Mouse (Mus musculus) CH12.LX (cell line): Measurements from ENCODE around the gene Mprip.
A peak's percentile ranks its signal among the peaks of the same experiment; 100 is the strongest.

Experiments
- CTCF ChIP-seq, 2 experiments: IDR thresholded peaks in 1 of 2; conservative IDR thresholded peaks in 1 of 2; 2 replicates each; pipeline ENCODE4 v1.5.1; 2011 to 2012; ENCODE audit warnings: low read depth in 2 of 2, low read length in 2 of 2, improper control_type of control experiment in 1 of 2, inconsistent platforms in 1 of 2, mild to moderate bottlenecking in 1 of 2, moderate library complexity in 1 of 2
- MEF2A ChIP-seq: IDR thresholded peaks from 2 replicates; pipeline ENCODE4 v1.6.1; 2014; ENCODE audit warnings: low read depth, mild to moderate bottlenecking, inconsistent platforms, low read length, improper control_type of control experiment, borderline replicate concordance
- TCF12 ChIP-seq: IDR thresholded peaks from 2 replicates; pipeline ENCODE4 v1.6.1; 2014; ENCODE audit warnings: low read depth, mild to moderate bottlenecking, inconsistent platforms, low read length, improper control_type of control experiment

DNA sequence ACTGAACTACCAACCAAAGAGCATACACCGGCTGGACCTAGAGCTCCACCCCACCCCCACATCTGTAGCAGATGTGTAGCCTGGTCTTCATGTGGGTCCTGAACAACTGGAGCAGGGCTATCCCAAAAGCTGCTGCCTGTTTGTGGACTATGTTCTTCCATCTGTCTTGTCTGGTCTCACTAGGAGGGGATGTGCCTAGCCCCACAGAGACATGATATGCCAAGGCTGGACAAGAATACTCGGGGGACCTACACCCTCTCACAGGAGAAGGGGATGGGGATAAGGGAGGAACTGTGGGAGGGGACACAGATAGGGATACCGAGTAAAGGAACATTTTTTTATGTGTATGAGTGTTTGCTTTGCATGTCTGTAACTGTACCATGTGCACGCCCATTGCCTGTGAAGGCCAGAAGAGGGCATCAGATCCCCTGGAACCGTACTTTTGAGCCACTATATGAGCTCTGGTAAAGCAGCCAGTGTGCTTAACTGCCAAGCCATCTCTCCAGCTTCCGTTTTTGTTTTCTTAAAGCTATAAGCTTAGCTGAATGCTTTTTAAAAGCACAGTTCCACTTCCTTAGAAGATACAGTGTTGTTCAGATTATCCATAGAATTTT lies 37.0 kb upstream of the Mprip start:
- TF ChIP-seq TCF12 (no peak), CTCF (conservative IDR thresholded peaks at IDR 0.05 in 1 of 2, IDR thresholded peaks at IDR 0.05 in 1 of 2; ENCODE audit: low read depth in 2 of 2, low read length in 2 of 2) (peak; percentile 60 to 91), MEF2A (no peak)
